Mouse (Mus musculus) testis, adult 2 months (tissue): ENCODE data around the gene Abcg8.

Experiments
- CTCF ChIP-seq: fragments of 200-500 bp; IDR thresholded peaks from 2 replicates; pipeline ENCODE4 v1.5.1; 2012; ENCODE audit warnings: low read depth, mild to moderate bottlenecking, inconsistent platforms, low read length, moderate library complexity; ENCODE audit not compliant: control insufficient read depth, insufficient read depth, insufficient replicate concordance
- POLR2A ChIP-seq: fragments of 200-500 bp; IDR thresholded peaks from 2 replicates; pipeline ENCODE4 v1.6.1; 2012; ENCODE audit warnings: low read depth, mild to moderate bottlenecking, inconsistent platforms, low read length, moderate library complexity; ENCODE audit not compliant: control insufficient read depth

GRCm38 (mm10) chr17:84687994-84688393, 11.9 kb downstream of the Abcg8 start:
- no peak for TF ChIP-seq CTCF
- TF ChIP-seq POLR2A, result no peak
